Mouse (Mus musculus): ENCODE measurements at regions not wholly inside any gene's neighbourhood (a gene's known extent, or its start where the extent isn't known, plus 50 kb on each side); places are given as distances from the start of the nearest gene placed in this dataset.

GRCm38 (mm10) chr9:101469756-101470155, 218.2 kb upstream of the Ppp2r3a start:
- TF ChIP-seq CTCF (IDR thresholded peaks at IDR 0.05; ENCODE audit: low read depth) (no peak), EP300 (optimal IDR thresholded peaks at IDR 0.05) (no peak)
